Mouse (Mus musculus) brain, embryonic 14.5 days (tissue): ENCODE measurements around the gene Fam83d.

Experiments used
- CTCF ChIP-seq: fragments of 200-500 bp; IDR thresholded peaks from 2 replicates; pipeline ENCODE4 v1.5.1; 2012; ENCODE audit warnings: inconsistent platforms, mild to moderate bottlenecking, moderate library complexity, borderline replicate concordance; ENCODE audit not compliant: insufficient read depth, insufficient read length; ENCODE audit errors: extremely low read depth
- POLR2A ChIP-seq: fragments of 200-500 bp; IDR thresholded peaks from 2 replicates; pipeline ENCODE4 v1.6.1; 2012; ENCODE audit warnings: mild to moderate bottlenecking, inconsistent platforms, borderline replicate concordance; ENCODE audit not compliant: poor library complexity, insufficient read depth, insufficient read length, severe bottlenecking; ENCODE audit errors: extremely low read depth

DNA sequence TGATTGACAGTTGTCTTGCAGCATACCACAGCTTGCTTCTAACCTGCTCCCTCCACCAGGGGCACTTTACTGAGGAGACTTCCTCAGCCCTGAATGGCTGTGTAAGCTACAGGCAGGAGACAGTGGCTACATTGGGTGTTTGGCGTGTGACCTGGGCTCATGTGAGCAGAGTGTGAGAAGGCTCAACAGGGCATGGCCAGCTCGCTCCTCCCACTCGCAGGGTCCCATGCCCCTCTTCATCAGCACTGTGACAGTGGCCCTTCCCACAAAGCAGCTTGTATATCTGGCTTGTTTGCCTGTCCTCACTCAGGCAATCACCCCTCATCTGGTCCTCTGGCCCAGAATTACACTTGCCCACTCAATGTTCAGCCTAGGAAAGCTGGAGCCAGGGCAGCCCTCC, 28.8 kb upstream of the Fam83d start:
- no peak for TF ChIP-seq CTCF
- TF ChIP-seq POLR2A: no peak
